Mouse (Mus musculus): ENCODE measurements around the gene Tcea2. TPM values are rescaled to one million over a fixed set of nuclear protein-coding genes. Genes with fewer than 3 reads are reported as not detected.

Tcea2 gene
- total RNA-seq, 2 experiments from 2014 or later = 6.4 to 8.7 TPM

- DNase-seq = no peak
- intact Hi-C loops (cut with DNase I) = loop anchor here (10.0 kb wide), 1 partner anchor 277 kb away; no protein-coding TSS in a partner anchor
These were observed 8.1 kb upstream of the Tcea2 start for GRCm38 (mm10) chr2:181671984-181672383.

- no peak for DNase-seq
- intact Hi-C loops (cut with DNase I) = loop anchor here (10.0 kb wide), 1 partner anchor 279 kb away; no protein-coding TSS in a partner anchor
These were observed 6.6 kb upstream of the Tcea2 start for GRCm38 (mm10) chr2:181673501-181673900.

GRCm38 (mm10) chr2:181674934-181675333 is 5.2 kb upstream of the Tcea2 start:
- DNase-seq = no peak
- intact Hi-C loops (cut with DNase I) = loop anchor here (10.0 kb wide), 1 partner anchor 280 kb away; no protein-coding TSS in a partner anchor

- intact Hi-C loops (cut with DNase I) = loop anchor here (10.0 kb wide), 1 partner anchor 281 kb away; no protein-coding TSS in a partner anchor
- peak; percentile 79 to 82 for DNase-seq
These were observed 4.7 kb upstream of the Tcea2 start for GRCm38 (mm10) chr2:181675454-181675853.

GRCm38 (mm10) chr2:181676424-181676823 is 3.7 kb upstream of the Tcea2 start:
- no peak for DNase-seq
- intact Hi-C loops (cut with DNase I) = loop anchor here (10.0 kb wide), 1 partner anchor 282 kb away; no protein-coding TSS in a partner anchor

- intact Hi-C loops (cut with DNase I) = loop anchor here (10.0 kb wide), 1 partner anchor 282 kb away; no protein-coding TSS in a partner anchor
- peak; percentile 58 to 65 for DNase-seq
These were observed 2.9 kb upstream of the Tcea2 start for GRCm38 (mm10) chr2:181677096-181677754.

GRCm38 (mm10) chr2:181677755-181678098 is 2.4 kb upstream of the Tcea2 start:
- DNase-seq = no peak
- intact Hi-C loops (cut with DNase I) = loop anchor here (1.0 to 10.0 kb wide), 4 partner anchors 18 to 283 kb away; no protein-coding TSS in a partner anchor

- intact Hi-C loops (cut with DNase I) = loop anchor here (1.0 to 10.0 kb wide), 4 partner anchors 19 to 284 kb away; no protein-coding TSS in a partner anchor
- peak; percentile 80 to 81 for DNase-seq
These were observed 1.3 kb upstream of the Tcea2 start for GRCm38 (mm10) chr2:181678780-181679179.

- intact Hi-C loops (cut with DNase I) = no loop called here
- no peak for DNase-seq
These were observed 607 bp downstream of the Tcea2 start for GRCm38 (mm10) chr2:181680716-181681117.

- DNase-seq = no peak
- intact Hi-C loops (cut with DNase I) = no loop called here
These were observed 1.9 kb downstream of the Tcea2 start for GRCm38 (mm10) chr2:181681978-181682377.

GRCm38 (mm10) chr2:181683381-181683780 is 3.3 kb downstream of the Tcea2 start:
- DNase-seq = no peak
- intact Hi-C loops (cut with DNase I) = no loop called here

- intact Hi-C loops (cut with DNase I) = no loop called here
- no peak for DNase-seq
These were observed 4.6 kb downstream of the Tcea2 start for GRCm38 (mm10) chr2:181684713-181685112.

- no peak for DNase-seq
- intact Hi-C loops (cut with DNase I) = no loop called here
These were observed 5.6 kb downstream of the Tcea2 start for GRCm38 (mm10) chr2:181685686-181686085.

- intact Hi-C loops (cut with DNase I) = no loop called here
- DNase-seq = no peak
These were observed 7.5 kb downstream of the Tcea2 start for GRCm38 (mm10) chr2:181687586-181687985.

GRCm38 (mm10) chr2:181689466-181690160 is 9.5 kb downstream of the Tcea2 start:
- intact Hi-C loops (cut with DNase I) = no loop called here
- no peak for DNase-seq

GRCm38 (mm10) chr2:181691083-181691482 is 11.0 kb downstream of the Tcea2 start:
- intact Hi-C loops (cut with DNase I) = no loop called here

GRCm38 (mm10) chr2:181691571-181691970 is 11.5 kb downstream of the Tcea2 start:
- no peak for DNase-seq

More at GRCm38 (mm10) chr2:181691083-181691482, 11.0 kb downstream of the Tcea2 start:
- no peak for DNase-seq

GRCm38 (mm10) chr2:181692304-181692703 is 12.2 kb downstream of the Tcea2 start:
- DNase-seq = no peak
- intact Hi-C loops (cut with DNase I) = no loop called here

More at GRCm38 (mm10) chr2:181691571-181691970, 11.5 kb downstream of the Tcea2 start:
- intact Hi-C loops (cut with DNase I) = no loop called here

GRCm38 (mm10) chr2:181693339-181694280 is 13.5 kb downstream of the Tcea2 start, which contains the start of gene Rgs19:
Gene Rgs19, minus strand, starts transcription at chr2:181693977.
- peak; percentile 83 to 88 for DNase-seq
- intact Hi-C loops (cut with DNase I) = no loop called here

GRCm38 (mm10) chr2:181694581-181694980 is 14.5 kb downstream of the Tcea2 start:
- intact Hi-C loops (cut with DNase I) = no loop called here
- DNase-seq = no peak

Measured in heart, postnatal 14 days (tissue).